Mouse (Mus musculus): ENCODE results near the gene Ror2. TPM values are rescaled to one million over a fixed set of nuclear protein-coding genes. Genes with fewer than 3 reads are reported as not detected.

The Ror2 gene
- polyA plus RNA-seq, 1 experiment from 2014 or later = 16.4 TPM

GRCm38 (mm10) chr13:53306836-53307235, 20.9 kb upstream of the Ror2 start:
- no peak for ATAC-seq (ENCODE audit: extremely low read depth, insufficient number of reproducible peaks, low FRiP score, low TSS enrichment)
- no peaks in the 10 kb centered on the region for H3K36me3 ChIP-seq
- H3K4me3 ChIP-seq = no peak overlapping the region
- peaks cover 15% of the 10 kb centered on the region for H3K4me1 ChIP-seq
- H3K27ac ChIP-seq (replicated peaks) = no peak overlapping the region
- H3K9me3 ChIP-seq = no peaks in the 10 kb centered on the region
- H3K27me3 ChIP-seq (replicated peaks) = no peaks in the 10 kb centered on the region
- WGBS = 59% methylated on average over 5 of the region's 5 CpGs
- H3K9ac ChIP-seq = no peak overlapping the region
- H3K4me2 ChIP-seq = no peak overlapping the region

GRCm38 (mm10) chr13:53305256-53305655, 19.3 kb upstream of the Ror2 start:
- H3K9ac ChIP-seq = no peak overlapping the region
- peaks cover 15% of the 10 kb centered on the region for H3K4me1 ChIP-seq
- ATAC-seq (ENCODE audit: extremely low read depth, insufficient number of reproducible peaks, low FRiP score, low TSS enrichment) = no peak
- WGBS = 79% methylated on average over 8 of the region's 8 CpGs
- H3K4me3 ChIP-seq = no peak overlapping the region
- H3K9me3 ChIP-seq = no peaks in the 10 kb centered on the region
- H3K36me3 ChIP-seq = no peaks in the 10 kb centered on the region
- H3K4me2 ChIP-seq = no peak overlapping the region
- no peak overlapping the region for H3K27ac ChIP-seq (replicated peaks)
- peaks cover 3% of the 10 kb centered on the region; the same call in 1 of the 2 replicates for H3K27me3 ChIP-seq (replicated peaks)

GRCm38 (mm10) chr13:53302688-53303087, 16.8 kb upstream of the Ror2 start:
- H3K4me3 ChIP-seq = no peak overlapping the region
- 68% methylated on average over 10 of the region's 10 CpGs for WGBS
- no peak overlapping the region for H3K9ac ChIP-seq
- no peak overlapping the region for H3K27ac ChIP-seq (replicated peaks)
- ATAC-seq (ENCODE audit: extremely low read depth, insufficient number of reproducible peaks, low FRiP score, low TSS enrichment) = no peak
- H3K36me3 ChIP-seq = no peaks in the 10 kb centered on the region
- H3K4me1 ChIP-seq = peaks cover 4% of the 10 kb centered on the region
- H3K4me2 ChIP-seq = no peak overlapping the region
- no peaks in the 10 kb centered on the region for H3K9me3 ChIP-seq
- peaks cover 7% of the 10 kb centered on the region; the same call in 1 of the 2 replicates for H3K27me3 ChIP-seq (replicated peaks)

DNA sequence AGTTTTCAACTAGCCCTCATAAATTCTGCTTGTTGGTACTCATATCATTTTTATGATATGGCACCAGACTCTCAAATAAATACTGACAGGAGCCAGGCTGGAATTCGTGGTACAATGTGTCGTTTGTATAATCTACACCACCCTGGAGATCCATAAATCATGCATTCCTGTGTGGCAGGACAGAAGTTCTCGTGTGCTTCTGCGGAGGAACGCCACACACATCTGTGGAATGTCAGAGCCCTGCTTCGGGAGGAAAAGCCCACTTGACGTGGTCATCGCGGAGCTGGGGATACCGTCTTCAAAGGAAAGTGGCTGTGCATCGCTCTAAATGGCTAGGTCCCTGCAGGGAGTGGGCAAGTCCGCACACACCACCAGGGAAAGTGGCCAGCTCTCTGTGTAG, 7.1 kb upstream of the Ror2 start:
- Histone ChIP-seq H3K4me3 (no peak overlapping the region), H3K27me3 (replicated peaks) (peaks cover 31% of the 10 kb centered on the region), H3K27ac (replicated peaks) (no peak overlapping the region), H3K36me3 (no peaks in the 10 kb centered on the region), H3K4me1 (peaks cover 33% of the 10 kb centered on the region), H3K9ac (peak overlapping the region; percentile 12; the same call in 1 of the 2 replicates), H3K4me2 (peak overlapping the region; percentile 48), H3K9me3 (no peaks in the 10 kb centered on the region)
- WGBS = 16% methylated on average over 12 of the region's 12 CpGs
- no peak for ATAC-seq (ENCODE audit: extremely low read depth, insufficient number of reproducible peaks, low FRiP score, low TSS enrichment)

DNA sequence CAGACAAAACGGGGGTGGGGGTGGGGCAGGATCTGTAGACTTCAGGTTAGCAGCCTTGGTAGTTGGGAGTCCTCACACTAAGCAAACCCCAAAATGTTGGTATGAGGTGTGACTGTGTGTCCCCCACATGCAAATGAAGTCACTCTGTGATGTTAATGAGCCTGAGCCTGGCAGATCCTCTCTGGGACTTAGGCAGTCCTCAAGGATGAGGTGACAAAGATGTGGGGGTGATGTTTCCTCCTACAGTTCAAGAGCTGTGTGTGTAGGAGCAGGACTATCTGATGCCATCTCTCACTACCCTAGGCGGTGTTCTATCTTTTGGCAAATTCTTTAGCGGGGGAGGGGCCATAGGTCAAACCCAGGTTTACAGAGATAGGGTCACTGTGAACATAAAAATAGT, 6.3 kb upstream of the Ror2 start:
- no peaks in the 10 kb centered on the region for H3K9me3 ChIP-seq
- peaks cover 25% of the 10 kb centered on the region for H3K4me1 ChIP-seq
- H3K9ac ChIP-seq = no peak overlapping the region
- peaks cover 27% of the 10 kb centered on the region for H3K27me3 ChIP-seq (replicated peaks)
- WGBS = 19% methylated on average over 3 of the region's 3 CpGs
- H3K4me3 ChIP-seq = no peak overlapping the region
- ATAC-seq (ENCODE audit: extremely low read depth, insufficient number of reproducible peaks, low FRiP score, low TSS enrichment) = no peak
- no peak overlapping the region; the same call in 1 of the 2 replicates for H3K27ac ChIP-seq (replicated peaks)
- no peaks in the 10 kb centered on the region for H3K36me3 ChIP-seq
- no peak overlapping the region for H3K4me2 ChIP-seq

- Histone ChIP-seq H3K27ac (replicated peaks) (peak overlapping the region; percentile 79), H3K4me3 (peak overlapping the region; percentile 89), H3K36me3 (no peaks in the 10 kb centered on the region), H3K4me2 (peak overlapping the region; percentile 82), H3K27me3 (replicated peaks) (peaks cover 14% of the 10 kb centered on the region), H3K4me1 (peaks cover 50% of the 10 kb centered on the region), H3K9ac (peak overlapping the region; percentile 96), H3K9me3 (no peaks in the 10 kb centered on the region)
- ATAC-seq (ENCODE audit: extremely low read depth, insufficient number of reproducible peaks, low FRiP score, low TSS enrichment) = peak; percentile 23; the same call in 1 of the 2 replicates
- WGBS = under 1% methylated on average over 35 of the region's 35 CpGs
Measured at GRCm38 (mm10) chr13:53285261-53285755, 616 bp downstream of the Ror2 start.

DNA sequence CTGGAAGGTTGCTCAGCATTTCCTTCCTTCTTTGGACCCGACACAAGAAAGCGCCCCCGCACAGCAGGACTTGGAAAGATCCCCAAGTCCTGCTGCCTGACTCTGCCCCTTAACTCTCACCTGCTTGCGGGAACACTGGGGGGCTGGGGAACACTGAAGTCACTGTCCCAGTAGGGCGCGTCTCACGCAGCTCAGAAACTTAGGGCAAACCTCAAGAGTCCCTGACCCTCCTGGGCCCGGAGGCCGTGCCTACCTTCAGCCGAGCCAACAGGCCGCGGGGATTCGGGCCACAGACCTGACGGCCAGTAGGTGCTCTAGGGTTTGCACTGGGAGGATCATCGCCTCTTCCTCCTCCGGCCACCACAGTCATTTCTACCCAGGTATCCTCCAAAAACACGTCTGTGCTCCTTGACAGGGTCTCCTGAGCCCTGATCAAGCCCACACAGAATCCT, 1.2 kb downstream of the Ror2 start:
- Histone ChIP-seq H3K4me3 (peak overlapping the region; percentile 89), H3K4me1 (peaks cover 53% of the 10 kb centered on the region), H3K4me2 (peak overlapping the region; percentile 82), H3K27ac (replicated peaks) (peak overlapping the region; percentile 79), H3K9ac (peak overlapping the region; percentile 96), H3K9me3 (no peaks in the 10 kb centered on the region), H3K36me3 (no peaks in the 10 kb centered on the region), H3K27me3 (replicated peaks) (peaks cover 14% of the 10 kb centered on the region)
- no peak for ATAC-seq (ENCODE audit: extremely low read depth, insufficient number of reproducible peaks, low FRiP score, low TSS enrichment)
- 4% methylated on average over 17 of the region's 17 CpGs for WGBS

DNA sequence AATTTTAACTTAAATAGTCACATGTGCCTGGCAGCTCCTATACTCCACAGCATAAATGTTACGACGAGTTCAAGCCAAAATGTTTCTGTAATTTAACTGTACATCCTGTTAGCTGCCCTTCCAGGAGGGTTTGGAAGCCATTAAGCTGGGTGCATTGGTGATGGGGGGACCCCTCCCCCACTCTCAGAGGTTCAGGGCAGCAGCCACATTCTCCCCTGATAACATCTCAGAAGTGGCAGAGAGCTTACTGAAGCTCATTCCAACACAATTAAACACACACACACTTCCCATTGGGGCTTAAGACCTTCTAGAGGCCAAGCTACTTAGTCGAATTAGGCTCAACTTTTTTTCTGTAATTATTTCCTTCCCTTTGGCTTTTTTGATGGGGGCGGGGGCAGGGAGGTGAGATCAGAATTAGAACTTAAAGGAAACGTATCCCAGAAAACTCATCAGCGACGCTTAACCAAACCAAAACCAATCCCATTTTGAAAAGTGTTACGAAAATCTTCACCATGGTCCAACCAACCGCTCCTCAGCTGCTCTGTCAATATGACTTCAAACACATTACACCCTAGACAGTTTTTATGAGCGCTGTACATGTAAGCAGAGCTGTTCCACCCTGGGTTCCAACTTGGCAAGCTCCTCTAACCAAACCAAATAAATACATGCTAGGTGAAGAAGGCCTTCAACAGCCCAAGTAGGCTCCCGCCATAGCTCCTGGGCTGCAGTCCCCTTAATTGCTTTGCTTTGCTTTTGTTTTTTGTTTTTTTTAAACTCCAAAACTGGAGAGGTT, 4.1 kb downstream of the Ror2 start:
- Histone ChIP-seq H3K4me3 (peak overlapping the region; percentile 5; the same call in 1 of the 2 replicates), H3K27ac (replicated peaks) (peak overlapping the region; percentile 69), H3K36me3 (no peaks in the 10 kb centered on the region), H3K9ac (peak overlapping the region; percentile 24; the same call in 1 of the 2 replicates), H3K4me1 (peaks cover 83% of the 10 kb centered on the region), H3K9me3 (no peaks in the 10 kb centered on the region), H3K27me3 (replicated peaks) (peaks cover 4% of the 10 kb centered on the region), H3K4me2 (peak overlapping the region; percentile 82)
- no peak for ATAC-seq (ENCODE audit: extremely low read depth, insufficient number of reproducible peaks, low FRiP score, low TSS enrichment)
- WGBS = 43% methylated on average over 11 of the region's 11 CpGs

DNA sequence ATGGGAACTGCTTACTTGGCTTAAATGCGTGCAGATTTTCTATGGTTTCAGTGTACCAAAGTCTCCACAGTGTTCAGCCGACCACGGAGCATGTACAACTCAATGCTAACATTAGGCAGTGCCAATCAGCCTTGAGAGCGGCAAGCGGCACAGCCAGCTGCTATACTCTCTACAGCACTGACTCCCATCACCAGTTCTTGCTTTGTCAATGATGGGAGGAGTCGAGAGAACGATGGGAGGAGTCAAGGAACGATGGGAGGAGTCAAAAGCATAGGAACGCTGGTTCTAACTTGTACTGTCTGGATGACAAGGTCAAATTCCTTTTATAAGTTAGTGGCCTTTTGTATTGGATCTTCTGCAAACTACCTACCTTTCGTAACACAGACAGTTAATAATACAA, 7.0 kb downstream of the Ror2 start:
- ATAC-seq (ENCODE audit: extremely low read depth, insufficient number of reproducible peaks, low FRiP score, low TSS enrichment) = no peak
- Histone ChIP-seq H3K4me3 (no peak overlapping the region), H3K27ac (replicated peaks) (peak overlapping the region; percentile 12), H3K9ac (no peak overlapping the region), H3K36me3 (no peaks in the 10 kb centered on the region), H3K27me3 (replicated peaks) (no peaks in the 10 kb centered on the region), H3K9me3 (no peaks in the 10 kb centered on the region), H3K4me2 (peak overlapping the region; percentile 18; the same call in 1 of the 2 replicates), H3K4me1 (peaks cover 96% of the 10 kb centered on the region)
- 57% methylated on average over 10 of the region's 10 CpGs for WGBS

DNA sequence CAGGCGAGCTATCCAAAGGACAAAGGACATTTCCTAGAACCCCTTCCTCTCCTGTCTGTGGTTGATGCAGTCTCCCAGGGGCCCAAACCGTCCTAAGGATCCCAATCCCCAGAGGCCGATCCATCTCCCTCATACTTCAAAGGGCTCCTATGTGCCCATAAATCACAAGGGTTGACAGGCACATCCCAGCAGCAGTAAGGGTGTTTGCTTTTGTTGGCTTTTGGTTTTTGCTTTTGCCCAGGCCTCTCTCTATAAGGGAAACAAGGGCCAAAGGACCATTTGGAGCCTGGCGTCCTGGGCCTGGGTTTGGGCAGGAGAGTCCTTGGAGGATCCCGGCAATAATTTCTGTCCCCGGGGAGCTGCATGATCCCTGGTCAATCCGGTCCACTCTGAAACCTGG, 9.5 kb downstream of the Ror2 start:
- Histone ChIP-seq H3K36me3 (no peaks in the 10 kb centered on the region), H3K4me2 (peak overlapping the region; percentile 51; the same call in 1 of the 2 replicates), H3K4me1 (peaks cover 92% of the 10 kb centered on the region), H3K27ac (replicated peaks) (peak overlapping the region; percentile 70), H3K4me3 (no peak overlapping the region), H3K9ac (peak overlapping the region; percentile 61), H3K9me3 (no peaks in the 10 kb centered on the region), H3K27me3 (replicated peaks) (no peaks in the 10 kb centered on the region)
- no peak for ATAC-seq (ENCODE audit: extremely low read depth, insufficient number of reproducible peaks, low FRiP score, low TSS enrichment)
- WGBS = 42% methylated on average over 7 of the region's 7 CpGs

DNA sequence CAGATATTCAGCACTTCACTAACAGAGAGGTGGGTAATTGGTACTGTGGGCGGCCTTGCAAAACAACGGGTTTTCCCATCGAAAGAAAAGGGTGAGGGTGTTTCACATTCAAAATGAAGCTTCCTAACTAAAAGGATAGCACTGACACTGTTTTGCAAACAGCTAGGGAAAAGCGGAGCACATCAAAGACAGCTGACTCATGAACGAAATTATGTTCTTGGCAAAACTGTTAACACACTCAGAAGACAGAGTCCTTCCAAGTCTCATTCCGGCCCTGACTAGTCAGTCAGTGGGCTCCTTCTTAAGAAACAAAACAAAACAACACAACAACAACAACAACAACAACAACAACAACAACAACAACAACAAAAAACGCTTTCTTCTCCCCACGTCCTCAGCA, 10.1 kb downstream of the Ror2 start:
- H3K36me3 ChIP-seq = no peaks in the 10 kb centered on the region
- H3K27ac ChIP-seq (replicated peaks) = 0 out of 2 replicates have a peak overlapping the region, but pooled peaks have one; percentile 70
- H3K4me2 ChIP-seq = no peak overlapping the region
- H3K4me3 ChIP-seq = no peak overlapping the region
- no peaks in the 10 kb centered on the region for H3K9me3 ChIP-seq
- H3K27me3 ChIP-seq (replicated peaks) = no peaks in the 10 kb centered on the region
- peaks cover 91% of the 10 kb centered on the region for H3K4me1 ChIP-seq
- no peak for ATAC-seq (ENCODE audit: extremely low read depth, insufficient number of reproducible peaks, low FRiP score, low TSS enrichment)
- WGBS = 63% methylated on average over 8 of the region's 8 CpGs
- peak overlapping the region; percentile 61 for H3K9ac ChIP-seq

Measured in heart, embryonic 13.5 days (tissue).